21 mouse cellular contexts compared by ENCODE assay signal in genomic region chr13:48746301-48746700, GRCm38 (mm10).
DNase-seq lines count a peak whose midpoint lies in the region; ATAC-seq lines count a peak whose summit lies in the region.
"Had no signal": no experiment of that assay in that cellular context is flagged by ENCODE, and none has a peak within 500 bp of the region (broad histone marks: within the 10 kb centered on the region; RNA-seq: fewer than 3 reads in every experiment).

No protein-coding gene starts in this region.

- H3K9me3 ChIP-seq in heart, embryonic 12.5 days (replicated peaks) = 0 out of 2 replicates have a peak, but pooled peaks cover 7% of the 10 kb centered on the region
- no peaks in the 10 kb centered on the region for H3K9me3 ChIP-seq in limb, embryonic 10.5 days (replicated peaks)
- H3K9me3 ChIP-seq in forebrain, embryonic 13.5 days (replicated peaks) = no peaks in the 10 kb centered on the region
- H3K9me3 ChIP-seq: embryonic facial prominence, embryonic 12.5 days; G1E had no signal

- peaks cover 20% of the 10 kb centered on the region for H3K27me3 ChIP-seq in heart, embryonic 12.5 days (replicated peaks)
- peaks cover 72% of the 10 kb centered on the region for H3K27me3 ChIP-seq in limb, embryonic 10.5 days (ENCODE audit: low read depth, poor library complexity, severe bottlenecking)
- peaks cover 8% of the 10 kb centered on the region for H3K27me3 ChIP-seq in forebrain, embryonic 13.5 days

- H3K4me2 ChIP-seq in heart, embryonic 12.5 days = no peak overlapping the region
- no peak overlapping the region for H3K4me2 ChIP-seq in forebrain, embryonic 13.5 days
- H3K4me2 ChIP-seq: embryonic facial prominence, embryonic 12.5 days; hindbrain, embryonic 13.5 days had no signal

- 0 out of 2 replicates have a peak, but pooled peaks have one; percentile 13 for ATAC-seq in heart, embryonic 12.5 days (ENCODE audit: insufficient number of reproducible peaks, low FRiP score)
- no peak for ATAC-seq in forebrain, embryonic 13.5 days
- ATAC-seq: CD4-positive, CD25-positive, alpha-beta regulatory T cell, adult 4 months; forebrain, embryonic 16.5 days; hindbrain, postnatal 0 days had no signal

- no peaks in the 10 kb centered on the region for H3K4me1 ChIP-seq in heart, embryonic 12.5 days (replicated peaks)
- H3K4me1 ChIP-seq in limb, embryonic 10.5 days = peaks cover 28% of the 10 kb centered on the region
- no peaks in the 10 kb centered on the region for H3K4me1 ChIP-seq in forebrain, embryonic 13.5 days
- H3K4me1 ChIP-seq: hindbrain, embryonic 13.5 days had no signal

- no peak overlapping the region for H3K27ac ChIP-seq in heart, embryonic 12.5 days (ENCODE audit: poor library complexity, severe bottlenecking)
- 0 out of 2 replicates have a peak overlapping the region, but pooled peaks have one; percentile 9 for H3K27ac ChIP-seq in limb, embryonic 10.5 days
- no peak overlapping the region for H3K27ac ChIP-seq in forebrain, embryonic 13.5 days
- H3K27ac ChIP-seq: embryonic facial prominence, embryonic 12.5 days; hindbrain, embryonic 13.5 days; hindbrain, postnatal 0 days had no signal

- WGBS in heart, embryonic 12.5 days = 43% methylated on average over 7 of the region's 7 CpGs
- 5% methylated on average over 7 of the region's 7 CpGs for WGBS in limb, embryonic 10.5 days
- whole genome bisulfite sequencing in forebrain, embryonic 13.5 days = 48% methylated on average over 7 of the region's 7 CpGs

- H3K4me3 ChIP-seq in heart, embryonic 12.5 days = no peak overlapping the region
- 0 out of 2 replicates have a peak overlapping the region, but pooled peaks have one; percentile 16 for H3K4me3 ChIP-seq in limb, embryonic 10.5 days
- no peak overlapping the region for H3K4me3 ChIP-seq in forebrain, embryonic 13.5 days
- H3K4me3 ChIP-seq: embryonic facial prominence, embryonic 12.5 days; hindbrain, embryonic 13.5 days had no signal

- DNase-seq in embryo, embryonic 10 days (ENCODE audit: low spot score) = peak; percentile 36
- no peak for DNase-seq in embryo, embryonic 11 days
- DNase-seq in heart, postnatal 4 days = no peak
- DNase-seq in limb, embryonic 10.5 days (ENCODE audit: low spot score) = peak; percentile 45
- no peak for DNase-seq in right cerebral cortex, postnatal 10 days (ENCODE audit: low spot score in 2 of 2)
- DNase-seq: adrenal gland, adult 8-10 months; adrenal gland, postnatal 36 days; B cell, adult 2 months; cerebellum, adult 2 months; cerebellum, postnatal 14 days; heart, adult 11 months; heart, postnatal 10 days; kidney, adult 2 months had no signal

- no peaks in the 10 kb centered on the region for H3K36me3 ChIP-seq in heart, embryonic 12.5 days
- H3K36me3 ChIP-seq in limb, embryonic 10.5 days = no peaks in the 10 kb centered on the region
- H3K36me3 ChIP-seq in forebrain, embryonic 13.5 days (ENCODE audit: poor library complexity, severe bottlenecking) = no peaks in the 10 kb centered on the region
- H3K36me3 ChIP-seq: embryonic facial prominence, embryonic 12.5 days; G1E; hindbrain, embryonic 13.5 days had no signal

- no peak overlapping the region for H3K9ac ChIP-seq in heart, embryonic 12.5 days
- H3K9ac ChIP-seq in forebrain, embryonic 13.5 days = no peak overlapping the region
- H3K9ac ChIP-seq: embryonic facial prominence, embryonic 12.5 days; hindbrain, embryonic 13.5 days had no signal

Comparison
In these comparisons a context has a peak if more than half of its experiments do, and no peak if none do; other contexts are left out.
1. DNase-seq: peak in embryo, embryonic 10 days (single experiment) and limb, embryonic 10.5 days (single experiment); none in embryo, embryonic 11 days (single experiment), heart, postnatal 4 days (single experiment) and right cerebral cortex, postnatal 10 days (0 of 2).